ENCODE assay signal across 21 mouse cellular contexts in the genomic region with DNA sequence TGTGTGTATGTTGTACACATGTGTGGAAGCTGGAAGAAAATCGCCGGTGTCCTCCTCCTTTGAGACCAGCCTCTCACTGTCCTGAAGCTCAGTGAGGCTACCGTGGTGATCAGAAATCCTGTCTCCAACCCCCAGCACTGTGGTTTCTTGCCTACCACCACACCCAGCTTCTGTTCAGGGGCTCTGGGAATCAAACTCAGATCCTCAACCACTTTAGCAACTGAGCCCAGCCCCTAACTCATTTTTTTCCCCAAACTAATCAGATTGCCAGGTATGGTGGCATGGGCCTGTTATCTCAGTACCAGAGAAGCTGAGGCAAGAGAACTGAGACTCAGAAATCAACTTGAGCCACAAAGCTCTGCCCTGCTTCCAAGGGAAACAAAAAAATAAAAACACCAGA. TPM values are rescaled to one million over a fixed set of nuclear protein-coding genes. Genes with fewer than 3 reads are reported as not detected.
DNase-seq lines count a peak whose midpoint lies in the region; ATAC-seq lines count a peak whose summit lies in the region.
"Had no signal": no experiment of that assay in that cellular context is flagged by ENCODE, and none has a peak within 500 bp of the region (broad histone marks: within the 10 kb centered on the region; RNA-seq: fewer than 3 reads in every experiment).

No protein-coding gene starts in this region.

- DNase-seq in heart, adult 11 months = peak; percentile 74
- DNase-seq in heart, postnatal 4 days = no peak
- no peak for DNase-seq in hindbrain, embryonic 10.5 days (ENCODE audit: low spot score)
- DNase-seq in embryo, embryonic 11 days = no peak
- no peak for DNase-seq in layer of hippocampus, postnatal 25 days (ENCODE audit: extremely low spot score in 1 of 2, low spot score in 1 of 2)
- DNase-seq: adrenal gland, postnatal 36 days; cerebellum, adult 18-20 months; cerebellum, postnatal 25 days; kidney, adult 8-10 months; kidney, postnatal 25 days; left cerebral cortex, postnatal 4 days; lung, adult 18-20 months; lung, postnatal 14 days; right cerebral cortex, postnatal 25 days had no signal

- no peak overlapping the region for H3K9ac ChIP-seq in hindbrain, embryonic 12.5 days
- H3K9ac ChIP-seq in embryonic facial prominence, embryonic 15.5 days = no peak overlapping the region
- H3K9ac ChIP-seq: hindbrain, embryonic 14.5 days; midbrain, embryonic 15.5 days had no signal

- H3K36me3 ChIP-seq in hindbrain, embryonic 12.5 days = no peaks in the 10 kb centered on the region
- H3K36me3 ChIP-seq in hindbrain, embryonic 10.5 days = no peaks in the 10 kb centered on the region
- H3K36me3 ChIP-seq in embryonic facial prominence, embryonic 15.5 days = no peaks in the 10 kb centered on the region
- H3K36me3 ChIP-seq: midbrain, embryonic 15.5 days had no signal

- no peak overlapping the region for H3K4me3 ChIP-seq in hindbrain, embryonic 12.5 days
- H3K4me3 ChIP-seq in hindbrain, embryonic 10.5 days = no peak overlapping the region
- no peak overlapping the region for H3K4me3 ChIP-seq in brown adipose tissue, adult 24 weeks (ENCODE audit: insufficient read depth, low read depth, low read length)
- no peak overlapping the region for H3K4me3 ChIP-seq in embryonic facial prominence, embryonic 15.5 days (replicated peaks)
- H3K4me3 ChIP-seq: left cerebral cortex, adult 2 months; midbrain, embryonic 15.5 days had no signal

- no peak for ATAC-seq in hindbrain, embryonic 12.5 days (ENCODE audit: low FRiP score)
- no peak for ATAC-seq in embryonic facial prominence, embryonic 15.5 days (ENCODE audit: insufficient number of reproducible peaks, low FRiP score, low TSS enrichment, low read depth)
- ATAC-seq: midbrain, embryonic 15.5 days had no signal

- H3K4me2 ChIP-seq in hindbrain, embryonic 12.5 days (replicated peaks) = no peak overlapping the region
- peak overlapping the region; percentile 21 for H3K4me2 ChIP-seq in embryonic facial prominence, embryonic 15.5 days (replicated peaks)
- H3K4me2 ChIP-seq: hindbrain, embryonic 14.5 days; midbrain, embryonic 15.5 days had no signal

- H3K27me3 ChIP-seq in hindbrain, embryonic 12.5 days = no peaks in the 10 kb centered on the region
- no peaks in the 10 kb centered on the region for H3K27me3 ChIP-seq in hindbrain, embryonic 10.5 days (ENCODE audit: insufficient read depth, poor library complexity, severe bottlenecking)
- no peaks in the 10 kb centered on the region for H3K27me3 ChIP-seq in embryonic facial prominence, embryonic 15.5 days
- H3K27me3 ChIP-seq: CH12.LX; midbrain, embryonic 15.5 days had no signal

- WGBS in hindbrain, embryonic 12.5 days = 73% methylated on average over 3 of the region's 3 CpGs
- WGBS in hindbrain, embryonic 10.5 days = 81% methylated on average over 3 of the region's 3 CpGs
- 38% methylated on average over 3 of the region's 3 CpGs for WGBS in embryonic facial prominence, embryonic 15.5 days

- H3K27ac ChIP-seq in hindbrain, embryonic 12.5 days = 0 out of 2 replicates have a peak overlapping the region, but pooled peaks have one; percentile 24
- H3K27ac ChIP-seq in hindbrain, embryonic 10.5 days = no peak overlapping the region
- 0 out of 2 replicates have a peak overlapping the region, but pooled peaks have one; percentile 28 for H3K27ac ChIP-seq in brown adipose tissue, adult 24 weeks (replicated peaks; ENCODE audit: low read depth, low read length)
- H3K27ac ChIP-seq in embryonic facial prominence, embryonic 15.5 days (replicated peaks) = peak overlapping the region; percentile 79
- H3K27ac ChIP-seq: hindbrain, embryonic 14.5 days; left cerebral cortex, adult 2 months; midbrain, embryonic 15.5 days had no signal

- H3K4me1 ChIP-seq in hindbrain, embryonic 12.5 days = no peaks in the 10 kb centered on the region
- H3K4me1 ChIP-seq in hindbrain, embryonic 10.5 days (replicated peaks) = 0 out of 2 replicates have a peak, but pooled peaks cover 5% of the 10 kb centered on the region
- no peaks in the 10 kb centered on the region; the same call in 1 of the 2 replicates for H3K4me1 ChIP-seq in brown adipose tissue, adult 24 weeks (ENCODE audit: control insufficient read depth, insufficient read depth, insufficient read length, low read length)
- peaks cover 23% of the 10 kb centered on the region for H3K4me1 ChIP-seq in embryonic facial prominence, embryonic 15.5 days
- H3K4me1 ChIP-seq: midbrain, embryonic 15.5 days had no signal

- no peaks in the 10 kb centered on the region for H3K9me3 ChIP-seq in hindbrain, embryonic 12.5 days (replicated peaks)
- no peaks in the 10 kb centered on the region for H3K9me3 ChIP-seq in hindbrain, embryonic 10.5 days
- H3K9me3 ChIP-seq in embryonic facial prominence, embryonic 15.5 days (replicated peaks) = no peaks in the 10 kb centered on the region
- H3K9me3 ChIP-seq: midbrain, embryonic 15.5 days had no signal

RNA-seq across cellular contexts. Expression of gene Cdc14b, which starts 39.3 kb away (rescaled TPM):
- total RNA-seq in heart, postnatal 4 days (2021) = 10 to 100 TPM; 10.8 to 11.4 TPM
- 10.2 and 12.5 TPM in 2 replicates for polyA plus RNA-seq in hindbrain, embryonic 12.5 days (2016; fragmentation: Nextera tagmentation; extraction: Ambion mirVana)
- polyA plus RNA-seq in hindbrain, embryonic 10.5 days (2016; fragmentation: Nextera tagmentation; extraction: Ambion mirVana) = 11.2 and 16.3 TPM in 2 replicates
- 3.1 and 6.9 TPM in 2 replicates for polyA plus RNA-seq in brown adipose tissue, adult 24 weeks (2012; ENCODE audit: insufficient read depth, insufficient read length, missing spikeins)
- 14.4 and 15.2 TPM in 2 replicates for polyA plus RNA-seq in embryonic facial prominence, embryonic 15.5 days (2015; fragmentation: Nextera tagmentation; extraction: Ambion mirVana)
- total RNA-seq in layer of hippocampus, postnatal 25 days (2021) = 1 to 10 TPM; 6.9 to 7.2 TPM
